Mouse (Mus musculus) left cerebral cortex, postnatal 10 days (tissue): ENCODE results near the gene Kmo. TPM values are rescaled to one million over a fixed set of nuclear protein-coding genes. Genes with fewer than 3 reads are reported as not detected.

Experiments
- DNase-seq, 2 experiments: peaks; one replicate each; pipeline ENCODE4 v3.0.0; 2021 to 2022; ENCODE audit warnings: low spot score in 2 of 2, mixed read lengths in 1 of 2; ENCODE audit errors: extremely low spot score in 1 of 2
- intact Hi-C: fragments of 180-260 bp; cut with DNase I; formaldehyde crosslinking; loops from one replicate; pipeline ENCODE4 v1.15.1; 2025
- total RNA-seq, 2 experiments: library from RNA; stranded (reverse); gene quantifications; 2 replicates each; pipeline ENCODE4 v1.2.3; 2021

Gene Kmo
- total RNA-seq, 2 experiments from 2014 or later, result not detected

DNA sequence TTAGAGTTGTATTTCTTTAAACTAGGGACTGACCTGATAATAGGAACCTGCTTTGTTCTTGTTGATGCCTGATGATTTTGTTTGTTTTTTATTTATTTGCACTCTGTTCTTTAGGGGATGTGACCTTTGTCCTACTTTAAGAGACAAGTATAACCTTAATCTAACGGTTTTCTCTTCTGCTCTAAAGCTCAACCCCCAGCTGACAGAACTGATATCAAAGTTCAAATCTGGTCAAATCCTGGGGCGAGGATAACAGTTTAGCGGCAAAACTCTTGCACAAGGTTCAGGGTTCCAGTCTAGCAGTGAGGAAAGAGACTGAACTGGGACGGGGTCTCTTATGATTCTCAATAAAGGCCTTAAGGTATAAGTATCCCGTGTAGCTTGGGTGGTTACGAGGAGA lies 9.1 kb downstream of the Kmo start:
- no peak for DNase-seq
- intact Hi-C loops, result loop anchor here (5.0 kb wide), 2 partner anchors 38 to 293 kb away; partner anchors contain the start of gene Gm38100

DNA sequence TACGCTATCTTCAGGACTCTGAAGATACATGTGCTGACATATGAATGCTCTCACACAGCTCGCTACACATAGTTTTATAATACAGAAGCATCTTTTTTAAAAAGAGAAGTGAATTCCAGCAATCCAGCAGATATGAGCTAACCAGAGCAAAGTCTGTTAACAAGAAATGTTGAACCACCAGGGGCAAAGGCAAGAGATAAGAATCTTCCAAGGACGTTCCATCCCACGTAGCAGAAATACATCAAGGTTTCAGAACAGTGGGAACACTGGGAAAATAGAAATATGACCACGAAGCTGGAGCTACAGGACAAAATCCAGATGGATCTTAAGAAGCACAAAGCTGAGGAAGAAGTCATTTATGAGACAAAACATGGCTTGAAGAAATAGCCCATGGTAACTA lies 10.2 kb downstream of the Kmo start:
- DNase-seq, result no peak
- intact Hi-C loops, result no loop called here

DNA sequence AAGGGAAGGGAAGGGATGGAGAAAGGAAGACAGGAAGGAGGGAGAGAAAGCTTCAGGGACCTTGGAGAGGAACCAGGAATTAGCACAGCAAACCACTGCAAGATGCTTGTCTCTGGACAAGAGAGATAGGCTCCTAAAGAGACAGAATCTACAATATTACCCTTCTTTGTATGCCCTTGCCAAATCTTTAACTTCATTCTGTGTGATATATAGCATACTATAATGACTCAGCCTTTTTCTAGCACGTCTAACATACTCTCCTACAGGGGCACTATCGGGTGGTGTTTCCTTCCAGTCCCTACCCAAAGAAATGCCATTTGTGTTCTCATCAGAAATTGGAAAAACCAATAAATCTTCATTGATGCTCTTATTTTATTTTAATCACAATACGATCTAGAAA lies 10.9 kb downstream of the Kmo start:
- intact Hi-C loops, result no loop called here
- no peak for DNase-seq

DNA sequence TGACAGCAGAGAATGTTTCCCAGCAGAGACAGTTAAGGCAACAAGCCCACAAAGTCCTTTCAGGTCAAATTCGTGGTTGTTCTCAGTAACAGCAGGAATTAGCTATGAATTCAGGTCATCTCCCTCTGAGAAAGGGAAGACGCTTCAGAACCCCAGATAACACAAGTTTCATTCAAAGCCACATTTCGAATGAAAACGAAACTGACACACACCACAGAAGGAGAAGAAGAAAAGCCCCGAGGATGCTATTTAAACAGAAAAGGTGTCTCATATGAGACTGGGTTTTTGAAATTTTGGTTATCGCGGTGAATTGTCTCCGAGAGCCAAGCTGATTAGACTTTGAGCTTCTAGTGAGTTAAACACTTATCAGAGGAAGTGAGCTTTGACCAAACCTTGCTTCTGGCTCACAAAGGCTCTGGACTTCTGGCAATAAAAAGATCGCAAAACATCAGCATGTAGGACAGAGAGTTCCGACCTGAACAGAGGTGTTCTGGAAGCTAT lies 11.6 kb downstream of the Kmo start:
- DNase-seq, result no peak
- intact Hi-C loops, result no loop called here

DNA sequence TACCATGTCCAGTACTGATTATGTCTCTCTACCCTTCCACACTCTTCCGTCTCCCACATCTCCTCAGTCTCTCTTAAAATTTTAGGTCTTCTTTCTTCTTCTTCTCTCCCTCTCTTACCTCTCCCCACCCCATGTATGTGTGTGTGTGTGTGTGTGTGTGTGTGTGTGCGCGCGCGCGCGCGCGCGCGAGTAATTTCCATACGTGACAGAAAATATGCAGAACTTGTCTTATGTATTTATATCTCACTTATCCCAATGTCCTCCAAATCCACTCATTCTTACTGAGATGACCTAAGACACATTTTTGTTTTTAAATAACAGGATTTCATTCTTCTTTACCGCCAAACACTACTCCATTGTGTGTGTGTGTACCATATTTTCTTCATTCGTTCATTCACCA lies 12.3 kb downstream of the Kmo start:
- intact Hi-C loops, result no loop called here
- no peak for DNase-seq

DNA sequence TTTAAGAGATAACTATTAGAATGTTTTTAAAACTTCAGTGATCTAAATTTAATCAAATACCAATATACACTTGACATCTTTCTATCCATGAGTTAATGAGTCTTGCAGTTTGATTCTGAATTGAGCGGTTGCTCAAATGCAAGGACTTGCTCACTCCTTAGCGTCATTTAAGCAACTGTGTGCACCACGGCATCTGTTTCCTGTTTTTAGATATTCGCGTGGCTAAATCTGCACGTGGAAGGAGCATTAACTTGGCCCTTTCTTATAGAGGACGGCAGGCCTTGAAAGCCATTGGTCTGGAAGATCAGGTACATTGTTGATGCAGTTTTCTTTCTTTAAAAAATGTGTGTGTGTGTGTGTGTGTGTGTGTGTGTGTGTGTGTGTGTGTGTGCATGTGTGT lies 17.5 kb downstream of the Kmo start:
- no peak for DNase-seq
- intact Hi-C loops, result no loop called here

DNA sequence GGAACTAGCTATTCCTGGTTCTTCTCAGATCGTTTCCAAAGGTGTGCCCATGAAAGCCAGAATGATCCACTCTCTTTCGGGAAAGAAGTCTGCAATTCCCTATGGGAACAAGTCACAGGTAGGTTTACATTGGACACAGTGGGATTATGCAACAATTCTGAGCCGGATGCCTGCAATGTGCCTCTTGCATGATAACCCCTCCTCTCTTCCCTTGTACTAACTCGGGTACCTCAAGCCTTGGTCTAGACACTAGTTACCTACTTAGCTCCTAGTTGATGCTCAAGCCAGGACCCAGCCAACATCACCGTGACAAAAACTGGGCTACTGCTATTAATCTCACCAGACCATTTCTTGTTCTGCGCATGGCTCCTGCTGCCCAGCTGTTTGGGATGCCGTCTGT lies 18.9 kb downstream of the Kmo start:
- no peak for DNase-seq
- intact Hi-C loops, result no loop called here

DNA sequence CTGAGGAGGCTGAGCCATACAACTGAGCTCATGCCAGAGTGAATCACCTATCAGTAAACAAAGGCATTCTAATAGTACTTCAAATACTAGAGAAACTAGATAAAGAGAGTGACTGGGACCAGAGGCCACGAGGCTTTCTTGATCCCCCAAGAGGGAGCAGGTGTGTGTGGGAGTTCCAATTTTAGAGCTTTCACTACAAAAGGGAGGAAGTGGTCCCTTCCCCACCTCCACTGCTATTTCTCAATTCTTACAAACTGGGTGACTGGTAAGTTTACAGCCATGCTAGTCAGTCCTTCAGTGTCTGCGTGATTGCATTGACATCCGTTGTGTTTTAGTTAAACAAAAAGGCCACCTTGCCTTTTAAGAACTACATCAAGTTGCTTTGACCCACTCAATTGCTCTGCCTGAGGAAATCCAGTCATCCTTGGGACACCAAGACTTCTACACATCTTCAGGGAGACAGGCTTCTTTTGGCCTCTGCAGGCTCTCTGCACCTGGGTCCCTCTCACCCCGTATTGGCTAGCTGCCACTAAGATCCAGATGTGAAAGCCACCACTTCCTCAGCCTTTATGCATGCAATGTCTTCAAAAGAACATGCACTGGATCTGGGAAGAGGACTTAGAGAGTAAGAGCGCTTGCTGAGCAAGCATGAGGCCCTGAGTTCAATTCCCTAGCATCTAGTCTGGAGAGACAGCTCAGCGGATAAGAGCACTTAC lies 20.4 kb downstream of the Kmo start:
- intact Hi-C loops, result no loop called here
- DNase-seq, result no peak

DNA sequence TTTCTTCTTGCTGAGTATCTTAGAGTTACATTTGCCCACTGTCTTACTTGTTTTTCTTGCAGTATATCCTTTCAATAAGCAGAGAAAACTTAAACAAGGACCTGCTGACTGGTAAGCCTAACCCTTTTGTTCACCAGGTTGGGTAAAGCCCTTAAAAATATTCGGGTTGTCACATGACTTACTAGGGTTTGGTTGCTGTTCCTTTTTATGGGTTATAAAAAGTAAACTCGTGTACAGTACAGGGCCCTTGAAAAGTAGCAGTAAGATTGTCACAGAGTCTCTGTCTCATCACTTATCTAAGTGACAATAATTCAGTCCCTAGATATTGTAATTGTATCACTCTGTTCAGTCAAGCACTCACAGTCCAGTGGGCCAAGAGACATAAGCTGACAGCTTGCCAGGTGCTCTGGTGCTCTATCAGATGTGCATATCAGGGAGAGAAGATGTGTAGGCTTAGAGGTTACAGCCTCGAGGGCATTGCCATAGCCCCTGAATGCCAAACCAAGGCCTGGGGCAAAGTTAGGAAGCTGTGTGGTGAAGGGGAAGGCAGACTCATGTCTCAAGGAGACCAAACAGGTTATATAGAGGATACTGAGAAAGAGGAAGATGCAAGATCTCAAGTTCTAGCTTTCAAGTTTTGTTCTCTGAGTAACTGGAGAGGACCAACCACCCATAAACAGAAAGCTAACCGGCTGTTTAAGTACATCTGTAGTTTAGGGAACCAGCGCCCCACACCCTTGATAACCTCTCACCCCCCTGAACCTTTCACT lies 23.5 kb downstream of the Kmo start:
- intact Hi-C loops, result no loop called here
- DNase-seq, result no peak

DNA sequence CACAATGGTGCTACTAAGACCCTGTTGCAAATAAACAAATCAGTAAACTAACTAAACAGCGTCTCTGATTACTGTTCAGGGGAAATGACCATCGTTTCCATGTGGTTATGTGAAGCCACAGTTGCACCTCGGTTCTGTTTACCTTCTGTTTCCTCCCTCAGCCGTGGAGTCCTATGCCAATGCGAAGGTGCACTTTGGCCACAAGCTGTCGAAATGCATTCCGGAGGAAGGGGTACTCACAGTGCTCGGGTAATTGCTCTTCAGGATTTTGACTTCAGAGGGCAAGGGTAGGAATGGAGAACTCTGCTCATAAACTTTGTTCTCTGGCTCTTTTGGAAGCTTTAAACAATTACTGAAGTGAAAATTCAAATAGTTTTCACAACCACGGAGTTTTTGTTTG lies 26.8 kb downstream of the Kmo start:
- intact Hi-C loops, result no loop called here
- no peak for DNase-seq

DNA sequence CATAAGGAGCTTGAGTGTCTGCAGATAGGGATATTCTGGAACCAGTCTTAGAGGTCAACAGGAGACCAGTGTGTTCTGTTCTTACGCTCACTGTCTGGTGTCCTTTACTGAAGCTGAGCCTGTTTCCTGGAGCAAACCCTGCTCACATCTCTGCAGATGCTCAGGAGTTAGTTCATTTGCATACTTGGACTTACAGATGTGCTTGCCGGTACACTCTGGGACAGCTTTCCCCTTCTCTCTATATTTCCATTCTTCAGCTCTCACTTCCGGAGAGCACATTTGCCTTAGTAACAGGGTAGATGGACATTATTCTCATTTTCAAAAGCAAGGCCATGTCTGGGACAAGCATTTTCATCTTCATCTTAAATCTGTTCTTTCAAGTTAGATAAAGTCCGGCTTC lies 28.4 kb downstream of the Kmo start:
- intact Hi-C loops, result no loop called here
- no peak for DNase-seq

DNA sequence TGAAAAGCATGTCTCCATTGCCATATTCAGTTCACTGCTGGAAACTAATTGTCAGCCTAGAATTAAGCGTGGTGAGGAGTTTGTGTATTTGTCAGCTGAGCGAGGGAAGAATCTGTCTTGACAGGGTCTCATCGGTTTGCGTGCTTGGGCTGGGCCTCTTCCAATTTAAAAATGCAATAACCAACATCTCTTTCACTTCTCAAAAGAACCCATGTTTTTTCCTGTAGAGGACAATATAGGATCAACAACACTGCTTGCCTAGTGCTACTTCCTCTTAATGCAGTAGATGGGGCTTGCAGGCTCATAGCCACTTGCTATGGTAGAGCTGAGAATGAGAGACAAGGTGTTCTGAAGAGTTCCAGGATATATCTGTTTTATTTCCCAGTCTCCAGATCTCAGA lies 39.7 kb downstream of the Kmo start:
- intact Hi-C loops, result no loop called here
- no peak for DNase-seq

DNA sequence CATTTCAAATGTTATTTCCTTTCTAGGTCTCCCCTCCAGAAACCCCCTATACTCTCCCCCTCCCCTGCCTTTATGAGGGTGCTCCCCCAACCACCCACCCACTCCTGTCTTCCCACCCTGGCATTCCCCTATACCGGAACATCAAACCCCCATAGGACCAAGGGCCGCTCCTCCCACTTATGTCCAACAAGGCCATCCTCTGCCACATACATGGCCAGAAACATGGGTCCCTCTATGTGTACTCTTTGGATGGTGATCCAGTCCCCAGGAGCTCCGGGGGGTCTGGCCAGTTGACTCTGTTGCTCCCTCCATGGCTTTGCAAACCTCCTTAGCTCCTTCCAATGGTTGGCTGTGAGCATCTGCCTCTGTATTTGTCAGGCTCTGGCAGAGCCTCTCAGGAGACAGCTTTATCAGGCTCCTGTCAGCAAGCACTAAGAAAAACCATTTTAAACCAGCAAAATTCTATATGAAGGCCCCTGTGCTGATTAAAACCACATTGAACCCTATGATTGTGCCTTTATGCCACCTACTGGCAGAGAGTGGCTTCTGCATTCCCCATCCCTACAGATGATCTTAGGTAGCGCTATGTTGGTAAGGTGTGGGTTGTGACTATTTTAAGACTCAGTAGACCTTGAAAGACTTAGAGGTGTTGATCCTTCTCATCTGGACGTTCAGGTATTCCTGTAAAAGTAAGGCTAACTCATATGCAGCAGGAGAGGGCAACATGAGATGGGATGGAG lies 48.7 kb downstream of the Kmo start:
- DNase-seq, result no peak
- intact Hi-C loops, result loop anchor here (5.0 kb wide), 1 partner anchor 42 kb away; the partner anchor contains the start of gene Fh1

DNA sequence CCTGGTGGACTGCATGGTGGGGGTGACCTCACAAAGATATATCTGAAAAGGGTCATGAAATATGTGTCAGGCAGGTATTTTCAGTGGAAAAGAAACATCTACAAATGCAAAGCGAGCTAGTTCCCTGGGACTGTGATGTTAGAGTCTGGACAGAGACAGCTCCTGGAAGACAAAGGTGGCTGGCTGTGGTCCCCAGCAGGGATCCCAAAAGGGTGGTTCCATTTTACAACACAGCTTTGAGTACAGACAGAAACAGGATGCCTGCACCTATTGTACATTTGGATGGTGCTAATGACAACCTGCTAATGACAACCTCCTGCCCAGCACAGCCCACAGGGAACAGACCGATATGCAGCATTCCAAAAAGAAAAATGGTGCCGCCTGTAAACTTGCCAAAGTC lies 49.3 kb downstream of the Kmo start:
- no peak for DNase-seq
- intact Hi-C loops, result loop anchor here (5.0 kb wide), 1 partner anchor 42 kb away; the partner anchor contains the start of gene Fh1

DNA sequence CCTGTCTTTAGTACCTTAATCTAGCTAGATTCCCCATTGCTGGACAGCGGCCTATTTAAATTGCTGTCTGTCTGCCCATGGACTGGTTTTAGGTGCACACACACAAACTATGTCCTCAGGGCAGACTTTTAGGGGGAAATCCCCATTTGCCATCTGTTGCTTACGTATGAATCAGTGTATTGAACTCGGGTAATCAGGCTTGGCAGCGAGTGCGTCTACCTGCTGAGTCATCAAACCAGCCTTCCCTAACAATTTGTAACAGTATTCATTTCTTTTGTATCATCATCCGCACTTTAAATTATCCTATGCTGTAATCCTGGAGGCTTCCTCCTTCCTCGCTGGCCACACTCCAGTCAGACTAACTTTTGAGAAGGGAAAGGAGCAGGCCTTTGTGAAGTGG lies 49.9 kb downstream of the Kmo start:
- no peak for DNase-seq
- intact Hi-C loops, result loop anchor here (5.0 kb wide), 1 partner anchor 252 kb away; the partner anchor contains the start of gene Gm38100

DNA sequence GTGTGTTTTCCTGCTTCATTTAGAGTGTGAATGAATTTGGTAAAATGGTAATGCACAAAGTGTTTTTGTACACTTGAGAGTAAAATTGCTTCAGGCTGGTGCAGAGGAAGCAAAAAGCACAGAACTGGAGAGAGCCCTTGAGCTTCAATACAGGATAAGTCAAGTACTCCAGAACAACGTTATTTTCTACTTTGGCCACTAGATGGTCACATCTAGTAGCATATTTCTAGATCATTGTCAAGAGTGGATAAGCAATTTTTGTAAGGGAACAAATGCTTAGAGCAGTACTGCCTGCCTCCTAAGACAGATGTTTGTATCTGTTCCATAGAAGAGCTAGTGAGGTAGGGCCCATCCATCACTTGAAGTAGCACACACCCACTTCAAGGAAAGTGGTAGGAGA lies 51.4 kb downstream of the Kmo start:
- DNase-seq, result no peak
- intact Hi-C loops, result loop anchor here (5.0 kb wide), 1 partner anchor 251 kb away; the partner anchor contains the start of gene Gm38100

DNA sequence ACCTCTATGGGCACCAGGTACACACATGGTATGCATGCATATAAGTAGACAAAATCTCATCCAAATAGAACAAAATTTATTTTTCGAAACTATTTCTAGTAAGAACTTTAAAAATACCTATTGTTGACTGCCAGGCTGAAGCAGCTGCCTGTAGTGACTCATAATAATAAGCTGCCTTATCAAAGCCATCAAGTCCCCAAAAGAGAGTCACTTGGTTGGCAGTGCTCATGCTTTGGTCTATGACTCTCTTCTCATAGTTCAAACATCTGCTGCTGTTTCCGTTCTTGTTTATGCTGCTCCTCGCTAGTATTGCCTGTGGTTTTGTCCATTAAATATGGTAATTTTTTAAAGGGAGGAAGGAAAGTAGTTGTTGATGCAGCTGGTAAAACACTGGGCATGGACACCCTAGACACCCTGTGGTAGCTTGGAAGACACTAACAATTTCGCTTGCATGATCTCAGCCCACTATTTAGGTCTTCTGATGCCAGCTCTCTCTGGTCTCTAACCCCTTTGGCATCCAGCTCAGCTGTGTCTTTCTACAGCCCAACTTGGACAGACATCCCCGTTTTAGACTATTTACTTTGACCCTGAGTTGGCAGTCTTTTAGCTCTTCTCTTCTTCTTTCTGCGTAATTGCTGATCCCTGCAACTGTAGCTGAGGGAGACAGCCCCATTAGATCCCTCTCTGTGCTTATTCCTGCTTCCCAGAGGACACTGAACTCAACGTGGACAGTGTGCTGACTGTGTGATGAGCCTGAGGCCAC lies 53.6 kb downstream of the Kmo start:
- intact Hi-C loops, result loop anchor here (5.0 kb wide), 1 partner anchor 249 kb away; the partner anchor contains the start of gene Gm38100
- no peak for DNase-seq

DNA sequence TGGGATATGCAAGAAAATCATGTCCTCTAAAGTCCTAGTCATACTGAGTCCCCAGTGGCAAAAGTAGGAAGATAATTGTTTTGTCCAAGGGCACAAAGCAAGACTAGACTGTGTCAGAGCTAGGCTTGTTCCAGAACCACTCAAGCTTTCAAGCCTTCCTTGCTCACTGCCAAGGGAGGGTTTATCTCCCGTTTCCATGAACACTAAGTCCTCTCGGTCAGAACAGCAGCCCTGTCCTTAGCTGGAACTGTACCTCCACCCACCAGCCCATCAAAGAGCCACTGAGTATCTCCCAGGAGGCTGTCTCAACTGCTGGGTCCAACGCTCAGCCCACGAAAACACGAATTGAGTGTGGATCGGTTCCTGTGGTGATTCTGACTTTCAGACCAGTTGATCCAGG lies 54.9 kb downstream of the Kmo start:
- intact Hi-C loops, result no loop called here
- DNase-seq, result no peak

DNA sequence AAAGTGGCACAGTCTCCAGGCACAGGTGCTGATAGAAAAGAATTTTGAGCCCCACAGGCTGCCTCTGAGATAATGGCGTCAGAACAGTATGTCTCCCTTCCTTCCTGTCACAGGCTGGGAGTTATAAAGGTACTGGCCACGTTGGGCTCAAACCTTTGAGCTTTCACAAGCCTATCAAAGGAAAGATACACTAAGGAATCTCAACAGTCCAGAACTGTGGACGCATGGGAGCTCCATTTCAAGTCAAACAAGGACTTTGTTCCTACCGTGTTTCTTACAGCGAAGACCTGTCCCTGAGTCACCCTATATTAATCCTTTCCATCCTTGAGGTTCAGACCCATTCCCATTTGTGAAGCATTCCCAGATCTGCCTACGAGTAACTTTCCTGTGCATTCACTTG lies 57.3 kb downstream of the Kmo start:
- DNase-seq, result no peak
- intact Hi-C loops, result no loop called here
